In the genomic region with DNA sequence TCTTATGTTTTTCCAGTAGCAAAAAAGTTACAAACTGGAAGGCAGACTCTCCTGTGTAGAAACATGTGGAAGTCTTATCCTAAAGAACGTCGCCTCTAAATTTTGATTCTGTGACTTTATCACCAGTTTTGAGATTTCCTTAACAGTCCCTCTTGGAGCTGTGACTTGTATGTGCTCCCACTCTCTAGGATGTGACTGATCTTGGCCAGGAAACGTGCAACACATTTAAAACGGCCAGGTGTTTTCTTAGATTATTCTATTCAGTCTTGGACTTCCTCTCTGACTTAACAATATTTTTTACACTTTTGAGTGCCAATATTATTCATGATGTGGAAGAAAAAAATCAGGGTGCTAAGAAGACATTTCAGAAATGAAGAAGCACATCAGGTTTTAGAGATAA, we compare ENCODE assay signal across 30 mouse cellular contexts.
DNase-seq lines count a peak whose midpoint lies in the region; ATAC-seq and TF ChIP-seq lines count a peak whose summit lies in the region.
"Had no signal": no experiment of that assay in that cellular context is flagged by ENCODE, and none has a peak within 500 bp of the region (broad histone marks: within the 10 kb centered on the region; RNA-seq: fewer than 3 reads in every experiment).

No protein-coding gene starts in this region.

- H3K9ac ChIP-seq in heart, embryonic 12.5 days, result no peak overlapping the region
- H3K9ac ChIP-seq: embryonic facial prominence, embryonic 13.5 days; forebrain, embryonic 13.5 days; heart, embryonic 15.5 days; hindbrain, embryonic 14.5 days had no signal

- H3K4me3 ChIP-seq in heart, embryonic 12.5 days, result no peak overlapping the region
- H3K4me3 ChIP-seq in left cerebral cortex, adult 2 months, result no peak overlapping the region
- H3K4me3 ChIP-seq: embryonic facial prominence, embryonic 10.5 days; embryonic facial prominence, embryonic 13.5 days; erythroblast, embryonic 14.5 days; forebrain, embryonic 13.5 days; heart, adult 2 months; heart, embryonic 15.5 days had no signal

- TF ChIP-seq CTCF in left cerebral cortex, adult 2 months (IDR thresholded peaks at IDR 0.05), result no peak

- ATAC-seq in heart, embryonic 12.5 days (ENCODE audit: insufficient number of reproducible peaks, low FRiP score), result no peak
- ATAC-seq: CD4-positive, CD25-positive, alpha-beta regulatory T cell, adult 4 months; forebrain, embryonic 13.5 days; forebrain, embryonic 16.5 days; hindbrain, postnatal 0 days; inflammation-experienced regulatory T-cells, adult 6 months; intestine, embryonic 16.5 days had no signal

- no peak overlapping the region for H3K27ac ChIP-seq in heart, embryonic 12.5 days (ENCODE audit: poor library complexity, severe bottlenecking)
- H3K27ac ChIP-seq in left cerebral cortex, adult 2 months, result 0 out of 2 replicates have a peak overlapping the region, but pooled peaks have one; percentile 24
- H3K27ac ChIP-seq: embryonic facial prominence, embryonic 10.5 days; embryonic facial prominence, embryonic 13.5 days; forebrain, embryonic 13.5 days; heart, adult 2 months; heart, embryonic 15.5 days; hindbrain, embryonic 14.5 days; hindbrain, postnatal 0 days had no signal

- H3K4me2 ChIP-seq in heart, embryonic 12.5 days, result no peak overlapping the region
- H3K4me2 ChIP-seq: embryonic facial prominence, embryonic 13.5 days; forebrain, embryonic 13.5 days; heart, embryonic 11.5 days; heart, embryonic 15.5 days; hindbrain, embryonic 14.5 days had no signal

- 58% methylated on average over 4 of the region's 4 CpGs for WGBS in heart, embryonic 12.5 days

- no peaks in the 10 kb centered on the region for H3K36me3 ChIP-seq in heart, embryonic 12.5 days
- H3K36me3 ChIP-seq: embryonic facial prominence, embryonic 10.5 days; embryonic facial prominence, embryonic 13.5 days; heart, embryonic 15.5 days had no signal

- DNase-seq in heart, adult 8-10 months (ENCODE audit: low spot score), result peak; percentile 20
- DNase-seq in left cerebral cortex, adult 2 months (ENCODE audit: extremely low spot score in 1 of 2, low spot score in 2 of 2), result no peak
- no peak for DNase-seq in left cerebral cortex, postnatal 4 days
- peak; percentile 54 for DNase-seq in brain, adult 2 months (ENCODE audit: low read depth, low spot score)
- peak; percentile 28 for DNase-seq in telencephalon, adult 2 months (ENCODE audit: low read depth, low spot score)
- DNase-seq in adrenal gland, adult 18-20 months (ENCODE audit: low spot score in 2 of 2), result no peak
- DNase-seq: adrenal gland, adult 8-10 months; adrenal gland, postnatal 36 days; cerebellum, adult 11-12 months; cerebellum, adult 8-10 months; cerebellum, postnatal 10 days; cerebellum, postnatal 36 days; embryo, embryonic 11 days; gastrocnemius, postnatal 10 days; gastrocnemius, postnatal 36 days; heart, adult 2 months; heart, postnatal 36 days had no signal

- H3K27me3 ChIP-seq in heart, embryonic 12.5 days (replicated peaks), result no peaks in the 10 kb centered on the region
- H3K27me3 ChIP-seq: embryonic facial prominence, embryonic 13.5 days; forebrain, embryonic 13.5 days; heart, embryonic 15.5 days had no signal

- no peaks in the 10 kb centered on the region for H3K9me3 ChIP-seq in heart, embryonic 12.5 days (replicated peaks)
- H3K9me3 ChIP-seq: embryonic facial prominence, embryonic 10.5 days; embryonic facial prominence, embryonic 13.5 days; forebrain, embryonic 13.5 days; heart, embryonic 15.5 days had no signal

- intact Hi-C loops in left cerebral cortex, adult 2 months (cut with DNase I), result no loop called here
- intact Hi-C loops in left cerebral cortex, postnatal 4 days (cut with DNase I), result no loop called here

- no peaks in the 10 kb centered on the region for H3K4me1 ChIP-seq in heart, embryonic 12.5 days (replicated peaks)
- H3K4me1 ChIP-seq: embryonic facial prominence, embryonic 10.5 days; embryonic facial prominence, embryonic 13.5 days; forebrain, embryonic 13.5 days; heart, embryonic 15.5 days had no signal

Comparison
In these comparisons a context has a peak if more than half of its experiments do, and no peak if none do; other contexts are left out.
1. DNase-seq: peak in heart, adult 8-10 months (single experiment), brain, adult 2 months (single experiment) and telencephalon, adult 2 months (single experiment); none in left cerebral cortex, adult 2 months (0 of 2), left cerebral cortex, postnatal 4 days (single experiment) and adrenal gland, adult 18-20 months (0 of 2).